Mouse (Mus musculus): ENCODE measurements around the gene Hbb-bt.
"Not testable (repeated sequence)": the region's sequence is repeated elsewhere in the genome, so short reads cannot be mapped to it uniquely, and the experiment has no call there.

Hbb-bt gene

GRCm38 (mm10) chr7:103808971-103809800, 4.6 kb downstream of the Hbb-bt start:
- DNase-seq (ENCODE audit: low read depth, low spot score), result no peak

- not testable (repeated sequence) for DNase-seq (ENCODE audit: low read depth, low spot score)
These were observed 5.7 kb downstream of the Hbb-bt start for GRCm38 (mm10) chr7:103808120-103808519.

- DNase-seq (ENCODE audit: low read depth, low spot score), result peak; percentile 41
These were observed 6.9 kb downstream of the Hbb-bt start for GRCm38 (mm10) chr7:103806856-103807255.

- DNase-seq (ENCODE audit: low read depth, low spot score), result peak; percentile 2
These were observed 21.0 kb downstream of the Hbb-bt start for GRCm38 (mm10) chr7:103792669-103793388.

GRCm38 (mm10) chr7:103791721-103792120, 22.1 kb downstream of the Hbb-bt start, which contains the start of gene Olfr67:
Gene Olfr67 (minus strand): TSS chr7:103791821.
- DNase-seq (ENCODE audit: low read depth, low spot score), result no peak

GRCm38 (mm10) chr7:103779598-103779997, 34.2 kb downstream of the Hbb-bt start, which contains the start of gene Olfr68:
Gene Olfr68 (minus strand): TSS chr7:103779698.
- DNase-seq (ENCODE audit: low read depth, low spot score), result no peak

- DNase-seq (ENCODE audit: low read depth, low spot score), result not testable (repeated sequence)
These were observed 36.1 kb downstream of the Hbb-bt start for GRCm38 (mm10) chr7:103777652-103778051.

GRCm38 (mm10) chr7:103771494-103771893, 42.3 kb downstream of the Hbb-bt start, which contains the start of gene Olfr69:
Gene Olfr69 (minus strand): TSS chr7:103771594.
- DNase-seq (ENCODE audit: low read depth, low spot score), result no peak

- not testable (repeated sequence) for DNase-seq (ENCODE audit: low read depth, low spot score)
These were observed 46.1 kb downstream of the Hbb-bt start for GRCm38 (mm10) chr7:103767687-103768086.
